Mouse (Mus musculus): ENCODE data around the gene Edil3.

The Edil3 gene

GRCm38 (mm10) chr13:88821440-88822331 lies at the start of gene Edil3:
TSS of gene Edil3 (plus strand) at chr13:88821472.
- DNase-seq (ENCODE audit: low spot score), result peak; percentile 79

DNA sequence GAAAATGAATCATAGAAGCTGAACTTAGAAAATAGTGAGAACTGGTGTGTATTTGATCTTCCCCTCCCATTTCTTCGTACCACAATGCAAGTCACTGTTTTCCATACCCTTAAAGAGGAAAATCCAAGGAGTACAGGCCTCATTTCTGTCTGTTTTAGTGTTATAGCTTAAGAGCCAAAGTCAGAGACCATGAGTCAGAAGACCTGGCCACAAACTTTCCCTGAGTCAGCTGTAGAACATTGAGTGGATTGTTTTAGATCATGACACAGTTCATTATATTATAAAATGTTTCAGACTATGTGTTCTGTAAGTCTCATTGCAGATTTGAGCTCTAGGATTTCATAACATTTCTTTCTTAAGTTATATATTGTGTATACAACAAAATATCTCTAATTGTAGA lies 22.1 kb upstream of the Edil3 start:
- DNase-seq (ENCODE audit: low spot score), result no peak

DNA sequence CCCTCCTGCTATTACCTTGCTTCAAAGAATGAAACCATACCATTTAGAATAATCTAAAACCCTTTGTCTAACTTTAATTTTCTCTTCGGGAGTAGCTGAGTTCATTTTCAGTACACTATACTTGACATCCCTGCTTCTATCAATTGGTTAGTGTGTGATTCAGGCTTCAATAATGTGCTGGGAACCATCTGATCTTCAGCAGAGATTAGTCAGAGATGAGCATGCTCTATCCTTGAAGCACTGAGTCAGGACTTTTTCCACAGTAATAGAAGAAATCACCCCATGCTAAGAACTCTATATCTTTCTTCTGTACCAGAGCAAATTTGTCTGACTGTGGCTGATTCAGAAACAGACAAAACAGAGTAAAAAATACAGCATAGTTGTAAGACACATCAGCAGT lies 20.3 kb upstream of the Edil3 start:
- no peak for DNase-seq (ENCODE audit: low spot score)

GRCm38 (mm10) chr13:88805838-88806237 lies 15.4 kb upstream of the Edil3 start:
- DNase-seq (ENCODE audit: low spot score), result no peak

- no peak for DNase-seq (ENCODE audit: low spot score)
These were observed 15.0 kb upstream of the Edil3 start for GRCm38 (mm10) chr13:88806269-88806668.

- DNase-seq (ENCODE audit: low spot score), result no peak
These were observed 11.2 kb upstream of the Edil3 start for GRCm38 (mm10) chr13:88810097-88810496.

DNA sequence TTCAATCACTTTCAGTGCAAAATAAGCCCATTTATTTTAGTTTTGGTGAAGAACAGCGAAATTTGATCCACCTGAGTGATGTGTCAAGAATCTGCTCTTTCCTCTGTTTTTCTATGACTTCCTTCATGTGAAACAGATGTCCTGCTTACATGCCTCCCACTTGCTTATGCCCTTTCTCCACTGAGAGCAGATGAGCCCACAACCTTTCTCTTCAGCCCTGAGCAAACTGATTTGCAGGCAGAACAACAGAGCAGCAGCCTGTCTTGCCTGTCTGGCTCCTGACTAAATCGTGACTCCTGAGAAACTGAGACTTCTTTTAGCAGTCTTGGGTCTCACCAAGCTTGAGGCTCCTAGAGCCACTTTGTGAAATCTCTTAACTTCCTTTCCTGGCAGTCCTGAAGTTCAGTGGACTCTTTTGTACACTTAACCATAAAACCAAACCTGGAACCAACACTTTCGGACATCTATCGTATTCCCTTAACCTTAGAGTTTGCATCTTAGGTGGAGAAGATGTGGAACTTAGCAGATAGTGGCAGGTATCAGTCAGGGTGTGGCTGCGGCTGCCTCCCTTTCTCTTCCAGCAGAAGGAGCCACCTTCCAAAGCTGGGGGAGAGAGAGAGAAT lies 475 bp upstream of the Edil3 start:
- DNase-seq (ENCODE audit: low spot score), result peak; percentile 36

- no peak for DNase-seq (ENCODE audit: low spot score)
These were observed 1.1 kb downstream of the Edil3 start for GRCm38 (mm10) chr13:88822332-88822895.

DNA sequence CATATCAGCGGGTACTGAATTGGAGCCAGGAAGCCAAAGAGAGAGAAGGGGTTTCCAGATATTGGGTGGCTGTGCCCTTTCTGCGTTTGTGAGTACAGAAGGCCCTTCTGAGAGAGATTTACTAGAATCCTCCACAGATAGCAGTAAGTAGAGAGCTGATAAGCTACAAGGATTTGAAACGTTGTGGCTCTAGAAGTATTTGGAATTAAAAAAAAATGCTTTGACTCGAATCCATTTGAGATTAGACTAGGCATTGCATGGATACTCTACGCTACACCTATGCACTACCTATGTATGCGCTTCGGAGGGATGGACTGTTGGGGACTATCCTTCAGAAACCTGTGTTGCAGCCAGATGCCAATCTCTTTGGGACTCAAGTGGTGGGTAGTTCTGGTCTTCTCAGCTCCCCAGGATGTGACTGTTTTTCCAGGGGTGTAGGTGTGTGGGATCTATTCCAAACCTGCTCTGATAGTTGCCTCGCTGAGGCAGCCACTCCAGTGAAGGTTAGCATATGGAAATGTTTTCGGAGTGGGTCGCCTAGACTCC lies 1.8 kb downstream of the Edil3 start:
- DNase-seq (ENCODE audit: low spot score), result no peak

GRCm38 (mm10) chr13:88823522-88824419 lies 2.5 kb downstream of the Edil3 start:
- peak; percentile 73 for DNase-seq (ENCODE audit: low spot score)

GRCm38 (mm10) chr13:88824441-88824840 lies 3.2 kb downstream of the Edil3 start:
- DNase-seq (ENCODE audit: low spot score), result no peak

DNA sequence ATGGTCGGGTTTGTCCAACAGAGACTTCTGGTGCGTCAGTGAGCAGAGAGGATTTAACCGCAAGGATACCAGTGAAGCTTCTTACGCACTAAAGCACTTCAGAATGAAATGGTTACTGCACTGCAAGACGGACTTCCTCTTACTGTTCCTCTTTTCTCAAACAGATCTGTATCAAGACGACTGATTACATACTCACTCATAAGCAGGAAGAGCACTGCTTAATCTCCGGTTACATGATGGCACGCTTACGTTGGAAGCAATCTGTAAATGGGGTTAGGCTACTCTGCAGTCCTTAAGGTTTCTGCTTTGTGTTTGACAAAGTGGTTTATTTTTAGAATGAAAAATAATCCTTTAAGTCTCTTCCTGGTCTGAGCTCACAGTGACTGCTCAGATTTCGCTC lies 7.1 kb downstream of the Edil3 start:
- no peak for DNase-seq (ENCODE audit: low spot score)

DNA sequence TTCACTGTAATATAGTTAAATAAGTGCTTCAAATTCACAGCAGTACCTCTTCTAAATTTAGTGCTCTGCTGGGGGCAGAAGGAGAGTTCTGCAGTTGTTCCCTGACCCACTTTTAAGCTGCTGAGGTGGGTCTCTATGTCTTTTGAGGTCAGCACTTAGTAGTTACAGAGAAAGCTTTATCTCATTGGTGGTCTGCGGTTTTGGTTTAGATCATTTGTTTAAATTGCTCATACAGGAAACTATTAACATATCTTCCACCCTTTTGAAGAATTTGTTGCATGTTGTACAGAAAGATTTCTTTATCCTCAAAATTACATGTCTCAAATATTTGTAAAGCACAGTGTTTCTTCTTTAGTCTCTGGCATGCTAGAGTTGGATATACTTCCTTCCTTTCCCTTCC lies 12.5 kb downstream of the Edil3 start:
- DNase-seq (ENCODE audit: low spot score), result no peak

DNA sequence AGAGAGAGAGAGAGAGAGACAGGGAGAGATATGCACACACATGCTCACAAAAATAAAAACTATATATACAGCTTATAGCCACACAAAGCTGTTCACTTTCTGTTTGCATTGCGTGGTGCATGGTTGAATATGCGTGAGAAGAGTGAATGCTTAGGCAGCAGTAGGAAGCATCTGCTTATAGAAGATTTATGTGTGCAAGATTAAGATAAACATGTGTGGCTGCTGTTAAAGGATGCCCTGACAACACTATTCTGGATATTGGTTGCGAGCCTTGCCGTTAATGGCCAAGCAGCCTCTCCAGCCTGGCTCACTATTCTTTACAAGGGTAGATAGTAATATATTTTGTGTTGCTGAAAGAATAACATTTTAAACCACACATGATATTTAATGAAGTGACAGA lies 28.5 kb downstream of the Edil3 start:
- DNase-seq (ENCODE audit: low spot score), result no peak

DNA sequence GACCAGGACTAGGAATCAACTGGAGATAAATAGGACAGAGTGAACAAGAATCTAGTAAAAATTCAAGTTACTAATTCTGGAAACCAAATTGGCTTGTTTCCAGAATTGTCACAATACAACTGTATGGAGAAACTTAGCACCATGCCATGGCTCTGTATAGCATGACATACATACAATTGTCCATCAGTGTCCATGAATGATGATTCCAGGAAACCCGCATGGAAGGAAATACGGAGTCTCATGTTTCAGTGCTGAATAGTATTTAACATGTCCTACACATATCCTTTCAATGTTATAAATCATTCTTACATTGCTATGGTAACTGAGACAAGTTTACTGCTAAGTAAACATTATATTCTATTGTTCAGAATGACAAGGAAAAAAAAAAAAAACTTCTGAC lies 58.7 kb downstream of the Edil3 start:
- DNase-seq (ENCODE audit: low spot score), result no peak

DNA sequence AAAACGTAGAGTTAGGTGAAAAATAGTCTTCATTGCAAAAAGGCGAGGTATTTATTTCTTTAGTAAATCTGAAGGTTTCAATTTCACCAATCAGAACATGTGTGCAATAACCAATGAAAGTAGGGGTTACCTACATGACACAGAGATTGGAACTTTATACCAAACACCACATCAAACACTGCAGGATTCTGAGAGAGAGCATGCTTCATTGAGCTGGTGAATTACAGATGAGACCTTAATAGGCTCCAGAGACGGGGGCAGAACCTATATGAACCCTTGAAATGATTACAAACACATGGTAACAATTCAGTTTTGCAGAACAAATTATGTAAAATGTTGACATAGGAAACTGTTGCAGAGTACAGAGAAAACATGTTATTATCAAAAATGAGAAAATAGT lies 69.5 kb downstream of the Edil3 start:
- peak; percentile 8 for DNase-seq (ENCODE audit: low spot score)

DNA sequence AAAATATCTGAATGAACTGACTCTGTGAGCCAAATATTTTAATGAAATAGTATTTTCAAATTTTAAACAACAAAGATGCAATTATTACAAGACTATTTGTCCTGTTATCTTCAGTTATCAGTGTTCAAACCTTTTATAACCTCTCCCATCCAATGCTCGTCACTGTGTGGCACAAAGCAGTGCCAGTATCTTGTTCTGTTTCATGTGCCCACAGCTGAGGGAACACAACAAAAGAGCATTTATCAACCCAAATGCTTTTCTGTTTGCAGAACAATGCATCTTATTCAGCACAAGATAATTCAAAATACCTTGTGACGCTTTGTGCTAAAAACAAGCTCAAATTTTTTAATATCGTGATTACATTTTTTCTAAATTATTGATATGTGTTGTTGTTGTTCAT lies 78.8 kb downstream of the Edil3 start:
- DNase-seq (ENCODE audit: low spot score), result no peak

GRCm38 (mm10) chr13:88907405-88907804 lies 86.1 kb downstream of the Edil3 start:
- DNase-seq (ENCODE audit: low spot score), result no peak

DNA sequence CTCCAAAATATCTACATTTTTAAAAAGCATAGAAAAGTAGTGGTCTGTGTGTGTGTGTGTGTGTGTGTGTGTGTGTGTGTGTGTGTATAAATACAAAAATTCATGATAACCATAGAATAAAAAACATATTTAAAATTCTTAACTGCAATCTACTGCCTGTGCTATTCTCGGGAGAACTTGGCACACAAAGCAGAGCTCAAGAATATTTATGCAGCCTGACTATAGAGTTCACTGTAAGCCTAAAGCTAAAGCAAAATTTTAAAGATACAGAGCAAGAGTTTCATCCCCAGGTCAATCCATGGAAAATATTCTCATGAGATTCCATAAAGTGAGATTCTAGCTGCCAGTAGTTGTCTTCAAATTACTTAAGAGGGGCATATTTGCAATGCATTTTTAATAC lies 86.9 kb downstream of the Edil3 start:
- no peak for DNase-seq (ENCODE audit: low spot score)

DNA sequence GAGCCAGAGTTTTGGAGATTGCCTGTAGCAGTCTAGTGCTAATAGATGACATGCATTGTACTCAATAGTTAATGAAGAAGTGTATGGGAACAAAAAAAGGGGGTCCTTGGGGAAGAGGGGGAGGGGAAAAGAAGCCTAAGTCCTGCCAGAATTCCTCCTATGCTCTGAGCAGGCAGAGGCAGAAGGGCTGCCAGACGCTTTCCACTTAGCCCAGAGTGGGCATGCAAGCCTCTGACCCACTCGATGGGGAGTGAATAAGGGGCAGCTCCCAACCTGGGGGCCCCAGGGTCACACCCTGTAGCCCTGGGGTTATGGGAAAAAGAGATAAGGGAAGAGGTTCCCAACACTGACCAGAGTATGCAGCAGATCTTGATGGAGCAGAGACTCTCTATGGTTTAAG lies 95.2 kb downstream of the Edil3 start:
- DNase-seq (ENCODE audit: low spot score), result no peak

DNA sequence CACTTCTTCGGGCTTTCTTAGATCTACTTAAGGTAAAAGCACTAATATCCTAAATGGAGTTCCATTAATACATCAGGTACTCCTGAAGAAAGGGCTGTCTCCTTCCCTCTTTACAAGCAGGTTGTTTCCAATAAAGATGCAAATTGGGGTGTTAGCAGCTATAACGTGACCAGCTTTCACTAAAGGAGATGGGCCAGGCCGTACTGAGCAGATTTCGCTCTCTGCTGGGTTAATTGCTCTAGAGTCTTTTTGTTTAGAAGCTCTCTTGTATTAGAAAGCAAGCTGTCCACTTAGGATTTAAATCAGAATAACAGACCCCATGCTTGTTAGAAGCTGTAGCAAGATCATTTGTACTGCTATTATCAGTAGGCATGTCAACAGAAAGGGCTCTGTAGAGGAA lies 108.4 kb downstream of the Edil3 start:
- no peak for DNase-seq (ENCODE audit: low spot score)

DNA sequence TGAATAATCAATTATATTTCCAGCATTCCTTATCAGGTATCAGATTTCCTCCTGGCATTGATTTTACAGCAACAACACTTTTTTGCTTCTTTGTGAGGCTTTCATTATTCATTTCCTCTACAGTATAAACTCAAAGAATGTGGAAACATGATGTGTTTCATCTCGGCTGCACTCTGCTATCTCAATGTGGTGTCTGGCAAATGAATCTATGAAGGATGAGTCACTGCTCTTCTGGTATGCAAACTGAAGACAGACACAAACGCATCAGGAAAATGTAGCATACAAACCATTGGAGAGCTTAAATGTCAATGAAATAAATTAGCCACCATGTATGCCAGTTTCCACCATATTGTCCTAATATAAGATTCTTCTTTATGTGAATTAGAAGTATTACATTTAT lies 117.3 kb downstream of the Edil3 start:
- DNase-seq (ENCODE audit: low spot score), result no peak

Measured in embryo, embryonic 10 days (tissue).